Mouse (Mus musculus): ENCODE results near the gene Gemin2.
"Not testable (repeated sequence)": the region's sequence is repeated elsewhere in the genome, so short reads cannot be mapped to it uniquely, and the experiment has no call there.

Gemin2 gene

DNA sequence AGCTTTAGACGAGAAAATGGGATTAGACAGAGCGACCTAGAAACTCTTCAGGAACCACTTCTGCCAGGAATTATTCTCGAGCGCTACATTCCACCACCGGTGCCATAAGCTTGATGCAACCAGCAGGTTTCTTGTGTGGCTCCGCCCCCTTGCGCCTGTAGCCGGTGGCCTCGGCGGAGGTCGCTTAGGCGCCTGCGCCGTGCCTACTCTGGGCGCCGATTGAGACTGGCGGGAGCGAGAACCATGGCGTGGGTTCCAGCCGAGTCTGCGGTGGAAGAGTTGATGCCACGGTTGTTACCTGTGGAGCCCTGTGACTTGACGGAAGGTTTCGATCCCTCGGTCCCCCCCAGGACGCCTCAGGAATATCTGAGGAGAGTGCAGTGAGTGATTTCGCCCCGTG lies at the start of gene Gemin2:
Gene Gemin2 (plus strand): TSS at position 160 of the 400 bp plus-strand sequence.
- DNase-seq (ENCODE audit: low read depth, low spot score), result peak; percentile 85

DNA sequence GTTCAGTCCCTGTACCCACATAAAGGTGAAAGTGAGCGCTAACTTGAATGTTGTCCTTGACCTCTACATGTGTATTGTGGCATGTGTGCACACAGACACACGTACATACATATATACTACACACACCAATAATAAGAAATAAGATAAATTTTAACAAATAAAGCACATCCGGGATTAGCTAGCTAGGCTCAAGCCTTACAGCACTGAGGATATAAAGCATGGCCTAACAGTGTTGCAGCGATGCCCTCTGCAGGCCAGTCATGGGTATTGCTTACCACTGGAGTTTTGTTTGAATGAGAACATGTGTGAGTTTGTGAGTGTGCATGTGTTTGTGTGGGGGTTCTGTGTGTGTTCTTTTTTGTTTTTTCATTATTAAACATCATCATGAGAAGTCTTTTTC lies 48.6 kb upstream of the Gemin2 start:
- peak; percentile 9 for DNase-seq (ENCODE audit: low read depth, low spot score)

DNA sequence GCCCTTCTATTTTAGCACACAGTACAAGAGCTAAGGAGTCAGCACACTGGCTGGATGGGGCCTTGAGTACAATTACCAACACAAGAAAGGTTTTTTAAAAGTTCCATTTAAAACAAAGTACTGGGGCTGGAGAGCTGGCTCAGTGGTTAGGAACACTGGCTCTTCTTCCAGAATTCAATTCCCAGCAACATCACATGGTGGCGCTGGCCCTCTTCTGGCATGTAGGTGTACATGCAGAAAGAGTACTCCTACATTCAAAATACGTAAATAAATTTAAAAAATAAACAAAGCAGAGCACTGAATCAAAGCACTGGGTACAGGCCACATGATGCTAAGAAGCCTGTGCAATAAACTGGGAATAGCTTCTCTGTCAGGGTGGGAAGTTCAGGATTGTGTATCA lies 36.2 kb upstream of the Gemin2 start:
- no peak for DNase-seq (ENCODE audit: low read depth, low spot score)

- DNase-seq (ENCODE audit: low read depth, low spot score), result not testable (repeated sequence)
Measured at GRCm38 (mm10) chr12:58981178-58981661, 32.0 kb upstream of the Gemin2 start.

GRCm38 (mm10) chr12:58985766-58986165 lies 27.4 kb upstream of the Gemin2 start:
- no peak for DNase-seq (ENCODE audit: low read depth, low spot score)

- no peak for DNase-seq (ENCODE audit: low read depth, low spot score)
Measured at GRCm38 (mm10) chr12:59010482-59010881, 2.7 kb upstream of the Gemin2 start.

DNA sequence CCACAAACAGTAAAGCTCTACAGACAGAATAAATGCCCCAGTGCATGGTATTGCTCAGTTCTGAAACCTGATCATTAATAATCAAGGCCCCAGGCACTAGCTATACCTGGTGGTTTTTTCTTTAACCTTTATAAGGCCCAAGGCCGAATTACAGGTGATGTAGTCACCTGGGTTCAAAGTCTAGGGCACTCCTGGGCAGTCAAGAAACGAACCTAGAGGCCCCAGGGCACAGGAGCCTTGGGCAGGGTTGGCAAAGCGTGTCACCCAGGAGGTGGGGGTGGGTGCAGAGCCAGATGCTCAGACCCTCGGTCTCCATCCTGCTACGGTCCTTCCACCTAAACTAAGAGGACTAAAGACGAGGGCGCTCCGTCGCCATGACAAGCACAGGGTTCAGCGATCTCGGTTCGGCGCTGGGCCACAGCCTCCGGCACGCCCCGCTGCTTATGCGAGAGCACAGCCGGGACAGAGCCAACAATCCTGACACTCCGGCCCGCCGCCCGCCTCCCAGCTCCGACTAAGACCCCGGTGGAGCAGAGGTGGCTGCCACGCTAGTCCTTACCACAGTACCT lies 1.8 kb upstream of the Gemin2 start:
- no peak for DNase-seq (ENCODE audit: low read depth, low spot score)

DNA sequence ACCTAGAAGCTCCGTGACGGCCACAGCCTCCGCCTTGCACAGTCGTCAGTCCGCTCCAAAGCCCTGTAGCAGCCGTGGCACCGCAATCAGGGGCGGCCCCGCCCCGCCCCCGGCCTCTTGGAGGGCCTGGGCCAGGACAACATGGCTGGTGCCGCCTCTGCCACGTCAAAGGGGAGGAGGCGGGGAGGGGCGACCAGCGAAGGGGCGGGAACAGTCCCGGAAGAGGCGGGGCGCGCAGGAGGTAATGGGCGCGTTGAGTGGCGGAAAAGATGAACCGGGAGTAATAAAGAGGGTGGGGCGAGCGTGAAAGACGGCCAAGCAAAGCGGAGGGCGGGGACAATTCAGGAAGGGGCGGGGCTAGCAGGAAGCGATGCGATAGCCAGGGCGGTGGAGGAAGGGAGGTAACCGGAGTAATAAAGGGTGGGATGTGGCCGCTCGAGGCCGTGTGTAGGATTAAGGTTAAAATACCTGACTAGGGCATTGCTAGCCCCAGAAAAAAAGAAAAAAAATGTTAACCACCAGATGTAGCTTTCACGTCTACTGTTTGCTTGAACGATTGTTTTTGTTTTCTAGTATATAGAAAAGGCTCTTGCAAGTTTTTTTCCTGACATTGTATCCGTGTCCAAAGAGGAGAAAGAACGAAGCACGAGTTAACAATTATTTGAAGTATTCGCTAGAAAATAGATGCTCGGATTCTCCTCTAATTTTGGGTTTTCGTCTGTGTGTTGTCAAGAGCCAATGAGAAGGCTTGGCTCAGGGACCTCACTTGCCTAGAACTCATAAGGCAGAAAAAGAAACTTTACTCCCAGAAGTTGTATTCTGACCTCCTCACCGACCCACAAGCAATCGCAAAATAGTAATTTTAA lies 1.1 kb upstream of the Gemin2 start, which contains the start of gene Sec23a:
Gene Sec23a (minus strand): TSS at position 174 of the 866 bp plus-strand sequence.
- peak; percentile 96 for DNase-seq (ENCODE audit: low read depth, low spot score)

GRCm38 (mm10) chr12:59012710-59013091 lies 492 bp upstream of the Gemin2 start:
- DNase-seq (ENCODE audit: low read depth, low spot score), result no peak

DNA sequence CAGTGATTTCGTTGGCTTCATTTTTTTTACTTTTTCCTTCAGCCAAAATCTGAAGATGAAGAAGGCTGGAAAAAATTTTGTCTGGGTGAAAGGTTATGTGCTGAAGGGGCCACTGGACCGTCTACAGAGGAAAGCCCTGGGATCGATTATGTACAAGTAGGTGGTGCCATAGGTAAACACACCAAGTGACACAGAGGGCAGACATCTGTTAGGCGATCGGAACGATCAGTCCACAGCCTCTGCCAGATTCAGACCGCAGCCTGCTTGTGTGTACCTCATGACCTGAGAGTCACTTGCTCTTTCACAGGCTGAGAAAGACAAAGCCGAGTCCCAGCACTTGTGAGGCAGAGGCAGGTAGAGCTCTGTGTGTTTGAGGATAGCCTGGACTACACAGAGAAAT lies 4.8 kb downstream of the Gemin2 start:
- DNase-seq (ENCODE audit: low read depth, low spot score), result no peak

DNA sequence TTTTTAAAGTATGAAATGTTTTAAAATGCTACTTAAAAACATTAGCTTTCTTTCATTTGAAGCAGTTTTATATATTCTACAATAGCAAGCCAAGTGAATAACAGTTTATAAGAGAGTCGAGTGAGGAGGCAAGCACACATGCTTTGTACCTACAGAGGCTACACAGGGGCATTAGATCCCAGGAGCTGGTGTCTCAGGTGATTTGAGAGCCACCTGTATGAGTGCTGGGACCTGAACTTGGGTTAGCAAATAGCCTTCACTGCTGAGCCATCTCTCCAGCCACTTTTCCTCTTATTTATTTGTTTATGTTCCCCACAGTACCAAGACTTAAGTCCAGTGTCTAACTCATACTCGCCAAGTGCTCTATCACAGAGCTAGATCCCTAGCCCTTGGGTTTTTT lies 6.7 kb downstream of the Gemin2 start:
- DNase-seq (ENCODE audit: low read depth, low spot score), result no peak

DNA sequence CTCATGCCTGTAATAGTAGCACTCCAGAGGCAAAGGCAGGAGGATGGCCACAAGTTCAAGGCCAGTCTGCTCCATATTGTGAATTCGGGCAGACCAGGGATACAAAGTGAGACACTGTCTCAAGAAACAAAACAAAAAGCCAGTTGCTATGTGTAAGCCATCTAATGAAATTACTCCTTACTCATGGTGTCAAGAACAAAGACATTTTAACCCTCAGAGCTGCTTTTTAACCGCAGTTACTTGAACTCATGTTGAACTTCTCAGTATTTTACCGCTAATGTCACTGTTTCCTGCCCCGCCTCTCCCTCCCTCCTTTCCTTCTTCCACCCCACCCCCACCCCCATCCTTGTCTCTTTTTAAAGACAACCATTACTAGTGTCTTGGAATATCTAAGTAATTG lies 8.1 kb downstream of the Gemin2 start:
- DNase-seq (ENCODE audit: low read depth, low spot score), result no peak

DNA sequence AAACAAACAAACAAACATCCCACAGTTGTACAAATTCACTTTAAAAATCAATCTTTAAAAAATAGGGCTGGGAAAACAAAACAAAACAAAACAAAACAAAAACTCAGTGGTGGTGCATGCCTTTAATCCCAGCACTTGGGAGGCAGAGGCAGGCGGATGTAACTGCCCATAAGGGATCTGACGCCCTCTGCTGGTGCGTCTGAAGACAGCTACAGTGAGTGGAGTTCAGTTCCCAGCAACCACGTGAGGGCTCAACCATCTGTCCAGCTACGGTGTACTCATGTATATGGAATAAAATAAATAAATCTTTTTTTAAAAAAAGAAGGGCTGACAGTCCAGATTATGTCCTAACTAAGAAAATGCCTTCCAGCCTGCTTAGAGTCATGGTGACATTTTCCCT lies 18.9 kb downstream of the Gemin2 start:
- DNase-seq (ENCODE audit: low read depth, low spot score), result no peak

DNA sequence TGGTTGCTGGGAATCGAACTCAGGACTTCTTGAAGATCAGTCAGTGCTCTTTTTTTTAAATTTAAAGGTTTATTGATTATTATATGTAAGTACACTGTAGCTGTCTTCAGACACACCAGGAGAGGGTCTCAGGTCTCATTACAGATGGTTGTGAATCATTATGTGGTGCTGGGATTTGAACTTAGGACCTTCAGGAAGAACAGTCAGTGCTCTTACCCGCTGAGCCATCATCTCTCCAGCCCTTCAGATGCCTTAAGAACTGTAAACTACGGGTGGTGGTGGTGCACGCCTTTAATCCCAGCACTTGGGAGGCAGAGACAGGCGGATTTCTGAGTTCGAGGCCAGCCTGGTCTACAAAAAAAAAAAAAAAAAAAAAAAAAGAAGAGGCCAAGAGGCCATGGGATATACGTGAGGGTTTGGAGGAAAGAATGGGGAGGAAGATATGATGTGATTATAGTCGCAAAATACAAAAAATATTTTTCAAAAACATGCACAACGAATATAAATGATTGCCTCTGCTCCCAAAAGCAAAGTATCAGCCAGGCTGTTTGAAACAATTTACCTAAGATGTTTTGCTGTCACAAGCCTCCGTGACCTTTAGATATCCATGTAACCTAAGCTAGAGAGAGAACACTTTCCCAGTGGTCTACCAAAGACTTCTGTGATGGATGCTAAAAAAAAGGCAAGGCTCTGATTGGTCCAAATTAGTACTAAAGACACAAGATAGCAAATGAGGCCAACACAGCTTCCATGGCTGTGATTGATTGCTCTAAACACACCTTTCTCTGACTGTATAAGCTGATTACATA lies 26.2 kb downstream of the Gemin2 start:
- DNase-seq (ENCODE audit: low read depth, low spot score), result no peak

DNA sequence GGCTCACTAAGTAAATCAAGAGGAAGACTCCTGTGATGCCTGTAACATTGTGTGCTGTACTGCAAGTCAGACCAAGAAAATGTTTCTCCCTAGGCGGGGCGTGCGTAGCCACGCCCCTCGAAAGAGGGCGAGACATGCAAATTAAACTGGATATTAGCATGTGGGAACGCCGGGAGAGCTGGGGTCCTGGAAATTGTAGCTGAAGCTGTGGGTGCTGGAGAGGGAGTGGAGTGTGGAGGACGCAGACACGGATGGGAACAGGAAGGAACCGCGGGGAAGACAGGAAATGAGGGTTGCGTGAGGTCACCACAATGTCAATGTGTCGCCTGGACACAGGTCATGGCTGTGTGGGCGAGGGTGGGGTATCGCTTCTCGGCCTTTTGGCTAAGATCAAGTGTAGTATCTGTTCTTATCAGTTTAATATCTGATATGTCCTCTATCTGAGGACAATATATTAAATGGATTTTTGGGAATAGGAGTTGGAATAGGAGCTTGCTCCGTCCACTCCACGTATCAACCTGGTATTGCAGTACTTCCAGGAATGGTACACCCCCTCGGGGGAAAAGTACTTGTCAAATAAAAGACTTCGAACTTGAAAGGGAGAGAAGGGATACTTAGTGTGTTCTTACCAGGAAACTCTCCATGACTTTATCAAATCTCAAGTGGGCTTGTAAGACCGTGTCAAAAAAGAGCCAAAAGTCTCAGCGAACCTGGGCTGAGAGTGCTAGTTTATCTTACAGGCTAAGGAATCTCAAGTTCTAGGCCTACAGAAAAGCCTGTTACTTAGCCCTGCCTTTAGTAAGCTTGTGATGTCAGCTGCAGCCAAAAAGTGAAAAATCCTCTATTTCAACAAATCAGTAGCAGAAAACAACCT lies 27.0 kb downstream of the Gemin2 start:
- DNase-seq (ENCODE audit: low read depth, low spot score), result peak; percentile 54

GRCm38 (mm10) chr12:59040851-59041250 lies 27.7 kb downstream of the Gemin2 start:
- no peak for DNase-seq (ENCODE audit: low read depth, low spot score)

DNA sequence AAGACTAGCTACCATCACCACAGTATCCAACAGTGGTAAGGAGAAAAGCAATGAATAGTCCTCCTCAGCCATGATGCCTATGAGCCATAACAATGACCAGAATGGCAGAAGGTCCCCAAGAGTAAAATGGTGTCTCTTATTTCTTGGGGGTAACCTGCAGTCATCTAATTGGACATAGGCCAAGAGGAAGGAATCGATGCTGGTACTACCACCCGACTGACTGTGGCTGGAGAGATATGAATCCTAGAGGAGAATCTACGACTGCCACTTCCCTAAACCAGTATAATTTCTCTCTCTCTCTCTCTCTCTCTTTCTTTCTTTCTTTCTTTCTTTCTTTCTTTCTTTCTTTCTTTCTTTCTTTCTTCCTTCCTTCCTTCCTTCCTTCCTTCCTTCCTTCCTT lies 39.3 kb downstream of the Gemin2 start:
- DNase-seq (ENCODE audit: low read depth, low spot score), result no peak

GRCm38 (mm10) chr12:59053166-59053565 lies 40.0 kb downstream of the Gemin2 start:
- DNase-seq (ENCODE audit: low read depth, low spot score), result no peak

GRCm38 (mm10) chr12:59053976-59054375 lies 40.8 kb downstream of the Gemin2 start:
- DNase-seq (ENCODE audit: low read depth, low spot score), result no peak

DNA sequence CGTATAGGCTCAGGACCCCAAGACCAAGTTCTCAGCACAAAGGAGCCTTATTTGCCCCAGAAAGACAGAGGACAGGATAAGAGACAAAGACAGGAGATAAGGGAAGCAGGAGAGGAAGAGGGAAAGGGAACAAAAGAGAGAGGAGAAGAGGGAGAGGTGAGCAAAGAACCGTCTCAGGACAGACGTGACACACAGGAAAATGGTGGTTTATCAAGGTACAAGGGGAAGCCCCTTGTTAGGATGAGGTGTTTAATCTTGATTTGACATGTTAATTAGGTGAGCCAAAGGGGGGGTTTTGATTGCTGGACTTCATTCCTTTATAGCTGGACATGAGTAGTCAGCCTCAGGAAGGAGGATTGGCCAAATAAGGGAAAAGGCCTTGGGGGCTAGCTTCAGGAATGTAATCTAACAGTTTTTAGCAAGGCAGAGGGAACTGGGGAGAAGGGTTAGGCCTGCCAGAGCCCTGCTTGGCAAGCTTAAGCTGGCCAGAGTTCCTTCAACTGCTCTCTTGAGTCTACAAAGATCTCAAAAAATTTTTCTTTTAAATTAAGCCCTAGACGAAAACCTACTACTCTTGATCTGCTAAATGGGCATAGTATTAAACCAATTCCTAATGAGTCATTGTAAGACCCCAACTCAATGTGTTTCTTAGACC lies 42.1 kb downstream of the Gemin2 start:
- no peak for DNase-seq (ENCODE audit: low read depth, low spot score)

GRCm38 (mm10) chr12:59056222-59056621 lies 43.0 kb downstream of the Gemin2 start:
- DNase-seq (ENCODE audit: low read depth, low spot score), result no peak

All from embryo, embryonic 11.5 days (tissue).